Mouse (Mus musculus): ENCODE data around the gene Wbp1.

Gene Wbp1

DNA sequence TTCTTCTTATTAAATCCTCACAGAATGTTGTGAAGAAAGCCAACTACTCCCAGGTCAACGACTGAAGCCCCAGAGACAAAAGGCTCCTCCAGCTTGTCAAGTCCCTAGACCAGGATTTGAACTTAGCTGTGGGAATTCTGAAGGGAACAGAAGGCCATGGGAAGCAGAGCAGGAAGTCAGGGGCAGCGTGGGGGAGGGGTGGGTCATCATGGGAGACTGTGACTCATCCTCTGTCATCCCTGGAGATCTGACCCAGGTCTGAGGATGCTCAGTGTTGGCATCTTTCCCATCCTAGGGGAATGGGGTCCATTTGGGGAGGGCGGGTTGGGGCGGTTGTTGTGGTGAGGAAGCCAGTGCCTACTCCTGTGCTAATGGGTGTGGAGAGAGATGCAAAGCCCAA, 20.3 kb upstream of the Wbp1 start:
- no peak for DNase-seq (ENCODE audit: extremely low spot score, low read depth, low spot score)

DNA sequence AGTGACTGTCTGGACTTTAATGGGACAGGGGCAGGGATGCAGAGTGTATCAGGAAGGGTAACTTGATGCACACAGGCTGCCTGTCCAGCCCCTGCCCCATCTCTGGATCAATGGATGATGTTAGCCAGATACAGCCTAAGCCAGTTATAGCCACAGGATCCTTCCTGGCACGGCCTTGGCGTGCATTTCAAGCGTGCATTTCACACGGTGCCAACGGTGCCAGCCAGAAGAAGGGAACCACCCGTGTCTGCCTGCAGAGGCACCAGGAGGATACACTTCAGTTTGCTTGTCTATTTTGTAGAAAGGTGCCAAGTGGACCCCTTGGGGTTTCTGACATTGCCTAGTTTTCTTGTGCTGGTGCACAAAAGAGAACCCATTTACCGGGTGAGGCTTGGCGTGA, 18.7 kb upstream of the Wbp1 start:
- DNase-seq (ENCODE audit: extremely low spot score, low read depth, low spot score), result no peak

DNA sequence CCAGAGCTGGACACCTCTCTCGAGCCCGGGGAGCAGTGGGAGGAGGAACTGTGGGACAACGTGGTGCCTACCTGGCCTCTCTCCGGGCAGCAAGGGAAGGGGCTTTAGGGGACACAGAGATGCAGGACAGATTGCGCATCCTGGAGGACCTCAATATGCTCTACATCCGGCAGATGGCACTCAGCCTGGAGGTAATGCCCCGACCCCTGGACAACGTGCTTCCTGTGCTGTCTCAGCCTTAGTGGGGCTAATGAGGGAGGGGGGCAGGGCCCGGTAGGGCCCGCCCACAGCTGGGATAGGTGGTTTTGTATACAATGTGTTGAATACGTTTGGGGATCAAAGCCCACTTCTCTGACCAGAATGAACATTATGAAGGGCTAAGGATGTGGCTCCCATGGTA, 16.7 kb upstream of the Wbp1 start:
- peak; percentile 26 for DNase-seq (ENCODE audit: extremely low spot score, low read depth, low spot score)

DNA sequence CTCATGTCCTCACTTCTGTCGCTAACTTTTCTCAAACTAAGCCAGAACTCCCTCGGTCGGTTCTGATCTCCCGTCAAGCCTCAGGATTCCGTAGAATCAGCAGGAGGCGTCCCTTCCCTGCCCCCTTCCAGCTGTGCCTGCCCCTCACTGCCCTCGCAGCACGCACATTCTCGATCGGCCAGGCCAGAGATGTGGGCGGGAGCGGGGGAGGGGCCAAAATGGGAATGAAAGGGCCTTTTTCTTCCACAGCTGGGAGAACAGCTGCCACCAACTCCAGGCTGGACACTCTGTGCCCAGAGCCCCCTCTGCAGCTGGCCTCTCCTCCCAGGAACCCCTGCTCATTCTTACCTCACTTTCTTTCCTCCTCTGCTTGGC, 16.2 kb upstream of the Wbp1 start:
- peak; percentile 83 for DNase-seq (ENCODE audit: extremely low spot score, low read depth, low spot score)

DNA sequence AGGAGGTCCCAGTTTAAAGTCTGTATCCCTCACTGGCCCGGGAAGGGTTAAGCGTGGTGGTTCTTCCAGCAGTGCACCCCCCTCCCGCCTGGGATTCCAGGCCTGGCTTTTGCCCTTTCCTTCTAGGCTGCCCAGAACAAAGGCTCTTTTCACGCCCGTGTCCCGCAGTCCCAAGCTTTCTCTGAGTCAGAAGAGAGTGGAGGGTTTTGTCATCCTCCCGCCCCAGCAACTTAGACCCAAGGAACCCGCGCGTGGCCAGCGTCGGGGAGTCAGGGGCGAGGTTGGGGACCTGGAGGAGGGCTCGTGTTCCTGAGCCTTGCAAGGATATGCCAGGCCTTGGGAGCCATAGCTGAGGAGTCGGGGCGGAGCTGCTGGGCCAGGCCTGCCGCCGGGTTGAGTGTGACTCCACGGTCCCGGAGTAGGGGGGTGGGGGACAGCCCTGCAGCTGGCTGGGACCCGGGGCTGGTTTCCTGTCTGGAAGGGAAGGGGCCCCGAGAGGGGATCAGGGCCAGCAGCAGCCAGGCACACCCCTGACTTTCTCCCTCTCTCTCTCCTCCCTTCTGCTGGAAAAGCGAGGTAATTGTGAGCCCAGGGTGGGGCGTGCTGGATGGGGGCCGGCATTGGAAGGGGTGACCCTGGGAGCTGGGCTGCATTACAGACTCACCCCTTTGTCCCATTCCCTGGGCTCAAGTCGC, 15.7 kb upstream of the Wbp1 start:
- peak; percentile 61 for DNase-seq (ENCODE audit: extremely low spot score, low read depth, low spot score)

DNA sequence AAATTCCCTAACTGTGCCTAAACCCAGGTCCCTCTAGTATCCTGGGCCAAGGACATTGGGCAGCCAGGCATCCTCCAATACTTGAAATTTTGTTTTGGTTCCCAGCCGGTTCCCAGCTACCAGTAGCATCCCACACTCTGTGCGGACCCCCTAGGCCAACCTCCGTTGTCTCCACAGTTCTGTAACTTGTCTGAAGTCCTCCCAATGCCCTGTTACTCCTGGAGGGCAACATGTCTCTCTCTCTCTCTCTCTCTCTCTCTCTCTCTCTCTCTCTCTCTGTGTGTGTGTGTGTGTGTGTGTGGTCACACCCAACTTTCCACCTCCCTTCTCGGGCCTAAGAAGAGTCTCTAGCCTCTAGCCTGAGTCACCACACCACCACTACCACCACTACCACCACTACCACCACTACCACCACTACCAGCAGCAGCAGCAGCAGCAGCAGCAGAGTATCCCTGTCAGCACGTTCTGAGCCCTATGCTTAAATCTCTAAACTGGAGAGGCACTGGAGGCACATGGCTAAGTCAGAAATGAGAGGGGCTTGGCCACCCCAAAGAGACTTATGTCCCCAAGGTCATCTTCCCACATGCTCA, 15.0 kb upstream of the Wbp1 start:
- no peak for DNase-seq (ENCODE audit: extremely low spot score, low read depth, low spot score)

DNA sequence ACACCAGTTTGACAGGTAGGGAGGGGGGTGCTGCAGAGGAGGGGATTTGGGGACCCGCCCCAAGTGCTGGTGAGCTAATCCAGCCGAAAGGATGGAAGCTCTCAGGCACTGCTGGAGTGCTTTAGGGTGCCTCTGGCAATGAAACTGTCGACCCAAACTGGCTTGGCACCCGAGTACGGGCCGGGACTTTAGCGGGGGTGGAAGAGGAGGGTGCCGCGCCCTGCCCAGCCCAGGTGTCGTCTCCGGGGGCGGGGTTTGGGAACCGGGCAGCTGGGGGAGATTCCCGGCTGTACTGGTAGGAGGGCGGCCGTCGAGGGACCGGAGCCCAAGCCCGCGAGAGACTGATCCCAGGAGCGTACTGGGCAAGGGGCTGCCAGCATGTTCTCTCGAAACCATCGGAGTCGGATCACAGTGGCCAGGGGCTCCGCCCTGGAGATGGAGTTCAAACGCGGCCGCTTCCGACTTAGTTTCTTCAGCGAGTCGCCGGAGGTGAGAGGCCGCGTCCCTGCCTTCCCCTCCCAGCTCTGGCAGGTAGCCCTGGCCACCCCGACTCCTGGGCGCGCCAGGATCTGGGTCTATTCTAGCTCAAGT, 14.3 kb upstream of the Wbp1 start:
- no peak for DNase-seq (ENCODE audit: extremely low spot score, low read depth, low spot score)

DNA sequence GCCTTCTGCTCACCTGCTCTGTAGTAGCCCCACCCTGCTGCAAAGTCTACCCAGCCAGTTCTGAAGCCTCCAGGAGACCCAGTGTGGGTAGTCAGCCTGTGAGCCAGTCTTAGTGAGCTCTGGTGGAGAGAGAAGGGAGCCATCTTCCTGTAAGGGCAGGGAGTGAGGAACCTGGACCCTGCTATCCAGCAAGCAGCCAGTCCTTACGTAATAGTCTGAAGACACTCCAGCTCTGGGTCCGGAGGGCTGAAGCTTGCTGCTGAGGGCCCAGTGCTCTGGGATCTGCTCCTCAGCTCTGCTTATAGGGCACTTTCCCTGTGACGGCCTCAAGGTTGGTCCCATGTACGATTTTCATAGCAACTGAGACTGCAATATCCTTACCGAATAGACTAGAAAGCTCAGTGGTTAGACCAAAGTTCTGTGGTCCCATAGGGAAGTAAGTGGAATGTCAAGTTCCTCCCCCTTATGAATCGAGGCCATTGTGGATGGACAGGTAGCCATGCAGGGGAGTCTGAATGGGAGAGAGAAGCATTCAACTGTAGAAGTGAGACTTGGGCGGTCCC, 13.7 kb upstream of the Wbp1 start, which contains the start of gene Rtkn:
Rtkn (plus strand) TSS at position 513 of the 563 bp plus-strand sequence.
- no peak for DNase-seq (ENCODE audit: extremely low spot score, low read depth, low spot score)

DNA sequence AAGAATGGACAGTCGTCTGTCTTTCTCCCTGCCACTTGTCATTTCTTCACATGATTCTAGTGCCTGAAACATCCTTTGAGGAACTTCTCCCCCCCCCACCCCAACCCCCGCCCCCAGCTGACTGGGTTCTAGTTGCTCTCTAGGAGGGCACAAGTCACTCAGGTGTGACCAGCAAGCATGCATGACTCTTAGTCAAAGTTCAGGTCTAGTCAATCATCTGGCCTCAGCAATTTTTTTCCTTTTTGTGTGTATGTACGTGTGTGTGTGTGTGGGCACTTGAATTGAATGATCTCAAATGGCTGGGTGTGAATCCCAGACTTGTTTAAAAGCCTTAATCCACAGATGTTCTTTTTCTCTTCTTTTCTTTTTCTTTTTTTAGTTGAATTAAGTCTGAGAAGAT, 12.9 kb upstream of the Wbp1 start:
- DNase-seq (ENCODE audit: extremely low spot score, low read depth, low spot score), result no peak

DNA sequence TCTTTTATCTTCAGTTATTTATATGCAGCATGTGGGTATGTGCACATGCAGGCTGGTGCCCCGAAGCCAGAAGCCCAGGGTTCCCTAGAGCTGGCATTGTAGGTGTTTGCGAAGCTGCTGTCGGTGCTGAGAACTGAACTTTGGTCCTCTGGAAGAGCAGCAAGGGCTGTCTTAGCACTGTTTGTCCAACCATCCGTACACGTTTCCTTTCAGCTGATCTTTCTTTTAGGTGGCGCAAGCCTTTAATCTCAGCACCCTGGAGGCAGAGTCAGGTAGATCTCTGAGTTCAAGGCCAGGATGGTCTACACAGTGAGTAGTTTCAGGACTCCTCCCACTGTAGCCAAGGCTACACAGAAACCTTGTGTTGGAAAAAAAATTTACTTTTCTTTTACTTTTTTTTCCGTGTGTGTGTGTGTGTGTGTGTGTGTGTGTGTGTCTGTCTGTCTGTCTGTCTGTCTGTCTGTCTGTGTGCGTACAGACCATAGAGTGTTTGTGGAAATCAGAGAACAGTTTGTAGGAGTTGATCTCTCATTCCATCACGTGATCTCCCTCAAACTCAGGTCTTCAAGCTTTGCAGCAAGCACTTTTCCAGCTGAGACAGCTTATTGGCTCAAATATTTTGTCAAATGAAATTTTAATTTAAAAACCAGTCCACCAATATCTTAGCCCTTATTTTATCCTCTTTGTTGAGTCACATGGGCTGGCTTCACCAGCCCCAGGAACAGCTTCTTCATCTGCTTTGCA, 11.0 kb upstream of the Wbp1 start:
- no peak for DNase-seq (ENCODE audit: extremely low spot score, low read depth, low spot score)

DNA sequence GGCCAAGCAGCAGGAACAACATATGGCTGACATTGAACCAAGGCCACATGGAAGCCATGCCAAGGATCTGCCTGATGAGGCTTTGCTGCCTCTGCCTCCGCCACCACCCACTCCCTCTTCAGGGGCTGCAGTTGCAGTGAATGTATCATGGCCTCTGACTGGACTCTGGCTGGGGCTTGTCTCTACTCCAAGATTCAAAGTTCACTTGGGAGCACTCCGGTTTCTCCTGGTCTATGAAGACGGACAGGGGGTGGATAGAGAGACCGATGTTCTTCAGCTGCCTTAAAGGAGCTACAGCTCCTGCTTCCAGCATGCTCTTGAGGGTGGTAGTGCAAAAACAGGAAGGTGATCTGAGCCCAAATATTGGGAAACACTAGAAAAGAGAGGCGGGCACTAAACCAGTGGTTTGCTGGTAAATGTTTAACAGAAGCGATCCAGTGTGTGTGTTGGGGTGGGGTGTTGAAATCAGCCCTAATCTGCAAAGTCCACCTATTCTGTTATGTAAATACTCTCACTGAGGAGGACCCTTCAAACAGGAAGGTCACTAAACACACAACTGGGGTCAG, 10.2 kb upstream of the Wbp1 start:
- no peak for DNase-seq (ENCODE audit: extremely low spot score, low read depth, low spot score)

DNA sequence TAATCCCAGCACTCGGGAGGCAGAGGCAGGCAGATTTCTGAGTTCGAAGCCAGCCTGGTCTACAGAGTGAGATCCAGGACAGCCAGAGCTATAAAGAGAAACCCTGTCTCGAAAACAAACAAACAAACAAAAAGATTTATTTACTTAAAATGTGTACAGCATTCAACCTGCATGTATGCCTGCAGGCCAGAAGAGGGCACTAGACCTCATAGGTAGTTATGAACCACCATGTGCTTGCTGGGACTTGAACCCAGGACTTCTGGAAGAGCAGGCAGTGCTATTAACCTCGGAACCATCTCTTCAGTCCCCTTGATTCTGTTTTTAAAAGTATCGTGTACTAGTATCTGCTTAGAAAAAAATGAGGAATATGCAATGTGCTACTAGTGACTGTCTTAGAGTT, 6.1 kb upstream of the Wbp1 start:
- DNase-seq (ENCODE audit: extremely low spot score, low read depth, low spot score), result no peak

DNA sequence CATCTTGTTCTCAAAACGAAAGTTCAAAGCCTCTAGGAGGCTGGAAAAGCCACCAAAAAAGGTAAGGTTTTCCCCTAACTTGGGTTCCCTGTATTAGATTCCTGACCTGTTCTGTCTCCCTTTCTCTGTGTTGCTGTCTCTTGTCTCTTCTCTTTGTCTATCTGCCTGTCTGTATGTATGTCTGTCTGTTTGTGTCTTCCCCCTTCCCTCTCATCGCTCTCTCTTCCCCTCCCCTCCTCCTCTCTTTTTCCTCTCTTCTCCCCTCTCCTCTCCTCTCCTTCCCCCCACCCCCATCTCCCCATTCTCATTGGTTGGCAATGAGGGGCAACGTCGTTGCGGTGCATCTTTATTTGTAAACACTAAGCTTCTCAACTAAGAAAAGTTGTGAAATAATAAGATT, 4.0 kb upstream of the Wbp1 start, which contains the start of gene Ino80b:
Ino80b (minus strand) TSS at position 101 of the 400 bp plus-strand sequence.
- no peak for DNase-seq (ENCODE audit: extremely low spot score, low read depth, low spot score)

DNA sequence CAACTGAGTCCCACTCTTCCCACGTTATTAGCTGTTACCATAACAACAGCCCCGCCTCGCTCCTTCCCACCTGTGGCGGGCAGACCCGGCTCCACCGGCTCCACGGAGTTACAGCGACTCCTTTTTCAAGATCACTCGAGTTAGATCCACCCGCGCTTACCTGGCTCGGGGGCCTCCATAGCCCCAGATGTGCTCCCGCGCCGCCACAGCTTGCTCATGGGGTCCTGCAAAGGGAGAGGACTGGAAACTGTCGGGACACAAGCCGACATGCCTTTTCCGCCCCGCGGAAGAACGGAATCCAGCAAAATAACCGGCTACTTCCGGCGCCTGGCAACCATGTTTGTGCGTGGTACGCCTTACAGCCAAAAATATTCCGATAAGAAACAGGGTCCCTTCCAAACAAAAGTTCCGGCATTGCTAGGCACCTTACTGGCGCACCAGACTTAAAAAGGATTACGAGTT, 3.5 kb upstream of the Wbp1 start:
- peak; percentile 91 for DNase-seq (ENCODE audit: extremely low spot score, low read depth, low spot score)

DNA sequence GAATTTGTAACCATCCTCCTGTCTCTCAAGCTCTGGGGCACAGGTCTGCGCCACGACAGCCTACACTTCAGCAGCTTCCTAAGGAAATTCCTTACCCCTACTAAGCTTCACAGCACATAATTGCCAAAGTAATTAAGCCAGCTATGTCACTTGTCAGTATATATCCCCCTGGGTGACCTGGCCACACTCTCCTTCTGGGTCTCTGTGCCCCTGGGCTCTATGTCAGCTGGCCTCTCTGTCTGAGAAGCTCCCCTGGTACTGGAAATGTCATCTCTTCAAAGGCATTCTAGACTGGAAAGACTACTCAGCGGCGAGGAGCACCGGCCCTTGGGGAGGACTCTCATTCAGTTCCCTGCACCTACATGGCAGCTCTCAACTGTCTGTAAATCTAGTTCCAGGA, 1.6 kb upstream of the Wbp1 start:
- DNase-seq (ENCODE audit: extremely low spot score, low read depth, low spot score), result no peak

DNA sequence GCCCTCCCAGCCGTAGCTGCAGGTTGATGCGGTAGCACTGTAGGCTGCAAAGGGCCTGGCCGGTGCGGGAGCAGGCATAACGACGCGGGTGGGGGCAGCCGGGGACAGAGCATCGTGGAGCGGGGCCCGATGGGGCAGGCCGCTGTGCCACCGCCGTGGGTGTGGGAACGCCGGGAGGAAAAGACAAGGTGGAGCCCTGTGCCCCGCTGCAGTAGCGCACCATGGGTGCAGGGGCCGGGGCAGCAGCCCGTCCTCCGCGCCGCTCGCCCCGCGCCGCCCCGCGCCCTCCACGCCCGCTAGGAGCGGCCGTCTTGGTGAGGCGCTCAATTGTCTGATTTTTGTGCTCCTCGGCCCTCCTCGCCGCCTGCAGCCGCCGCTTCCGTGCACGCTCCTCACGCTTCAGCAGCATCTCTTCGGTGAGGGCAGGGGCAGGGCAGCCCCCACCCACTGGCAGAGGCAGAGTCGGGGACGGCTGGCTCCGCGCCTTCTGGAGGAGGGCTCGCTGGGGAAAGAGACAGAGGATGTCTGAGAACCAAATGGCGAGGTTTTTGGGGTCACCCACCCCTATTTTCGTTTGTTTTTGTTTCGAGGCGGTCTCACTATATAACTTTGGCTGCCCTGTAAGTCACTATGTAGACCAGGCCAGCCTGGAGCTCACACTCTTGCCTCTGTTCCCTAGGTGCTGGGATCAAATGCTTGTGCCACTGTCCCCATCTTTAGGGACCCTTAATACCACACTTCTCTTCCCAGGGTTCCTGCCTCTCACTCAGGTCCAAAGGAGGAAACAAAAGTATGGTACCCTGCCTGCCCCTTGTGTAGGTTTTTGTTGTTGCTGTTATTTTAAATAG, 728 bp upstream of the Wbp1 start:
- DNase-seq (ENCODE audit: extremely low spot score, low read depth, low spot score), result no peak

DNA sequence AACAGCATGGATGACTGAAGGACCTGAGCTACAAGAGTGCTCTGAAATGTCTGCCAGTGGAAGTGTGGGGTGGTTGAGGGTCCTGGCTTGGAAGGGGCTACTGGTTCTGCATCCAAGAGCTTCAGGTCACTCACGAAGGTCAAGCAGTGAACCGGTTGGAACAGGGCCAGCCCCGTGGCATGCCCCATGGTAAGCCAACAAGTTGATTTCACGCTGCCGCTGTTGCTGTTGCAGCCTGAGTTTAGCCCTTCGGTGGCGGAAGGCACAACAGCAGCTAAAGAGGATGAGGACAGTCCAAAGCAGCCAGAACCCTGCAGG, 1.7 kb downstream of the Wbp1 start:
- DNase-seq (ENCODE audit: extremely low spot score, low read depth, low spot score), result no peak

DNA sequence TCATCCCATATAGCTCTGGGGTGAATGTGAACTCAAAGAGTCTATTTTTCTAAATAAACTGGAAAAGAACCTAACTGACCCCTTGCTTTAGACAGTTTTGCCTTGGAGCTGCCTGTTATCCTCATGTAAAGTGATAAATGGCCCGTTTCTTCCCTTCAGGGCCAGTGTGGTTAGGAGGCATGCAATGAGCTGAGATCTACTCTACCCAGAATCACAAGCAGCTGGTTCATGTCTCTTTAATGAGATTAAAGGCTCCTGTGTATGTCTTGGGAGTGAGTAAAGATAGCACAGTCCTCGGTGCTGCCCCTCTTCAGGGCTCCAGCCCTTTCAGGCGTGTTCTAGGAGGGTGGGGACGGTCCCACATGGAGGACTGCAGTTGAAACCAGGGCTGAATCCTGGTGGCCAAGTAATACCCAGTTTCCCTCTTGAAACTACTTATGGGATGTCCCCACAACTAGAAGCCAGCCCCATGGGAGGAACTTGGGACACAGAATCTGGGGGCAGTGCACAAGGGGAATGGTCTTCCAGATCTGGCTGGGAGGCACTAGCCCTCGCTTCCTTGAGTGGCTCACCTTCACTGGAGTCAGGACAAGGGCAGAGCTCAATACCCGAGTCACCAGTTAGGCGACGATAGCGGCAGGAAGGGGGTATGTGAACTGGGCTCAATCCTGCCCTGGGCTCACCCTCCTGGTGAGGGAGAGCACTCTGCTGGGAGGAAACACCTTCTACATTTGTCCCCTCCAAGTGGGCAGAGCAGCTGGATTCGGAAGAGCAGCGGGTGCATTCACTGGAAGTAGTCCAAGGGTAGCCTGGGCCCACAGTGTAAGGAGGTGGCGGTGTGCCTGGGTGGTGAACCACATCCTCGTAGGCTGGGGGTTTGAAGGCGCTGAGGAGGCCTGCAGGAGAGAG, 2.3 kb downstream of the Wbp1 start:
- DNase-seq (ENCODE audit: extremely low spot score, low read depth, low spot score), result no peak

DNA sequence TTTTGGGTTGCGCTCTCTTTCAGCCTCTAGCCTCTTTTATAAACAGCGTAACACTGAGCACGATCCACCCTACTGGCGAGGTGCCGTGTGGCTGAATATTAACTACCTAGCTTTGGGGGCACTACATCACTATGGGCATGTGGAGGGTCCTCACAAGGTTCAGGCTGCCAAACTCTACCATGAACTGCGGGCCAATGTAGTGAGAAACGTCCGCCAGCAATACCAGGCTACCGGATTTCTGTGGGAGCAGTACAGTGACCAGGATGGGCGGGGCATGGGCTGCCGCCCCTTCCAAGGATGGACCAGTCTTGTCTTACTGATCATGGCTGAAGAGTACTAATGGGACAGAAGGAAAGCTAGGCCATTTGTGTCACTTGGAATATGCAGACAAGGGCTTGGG, 3.0 kb downstream of the Wbp1 start:
- DNase-seq (ENCODE audit: extremely low spot score, low read depth, low spot score), result no peak
